Comparison of ENCODE assay signal across 19 mouse cellular contexts in the genomic region with DNA sequence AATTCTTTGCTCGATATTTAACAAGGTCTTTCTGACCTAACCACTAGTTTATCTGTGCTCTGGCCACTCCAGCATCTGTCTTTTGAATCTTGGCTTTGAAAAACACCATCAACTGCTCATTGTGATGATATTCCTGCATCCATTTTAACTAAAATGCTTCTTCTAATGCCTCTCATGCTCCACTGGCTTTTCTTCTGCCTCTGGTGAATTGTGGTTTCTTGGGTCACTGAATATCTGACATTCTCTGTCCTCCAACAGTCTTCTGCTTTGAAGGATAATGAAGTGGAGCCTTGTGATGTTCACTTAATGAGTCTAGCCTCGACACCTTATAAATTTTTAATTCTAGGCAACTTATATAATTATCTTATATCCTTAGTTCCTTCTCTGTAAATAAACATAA.
"Had no signal": no experiment of that assay in that cellular context is flagged by ENCODE, and none has a peak within 500 bp of the region (broad histone marks: within the 10 kb centered on the region; RNA-seq: fewer than 3 reads in every experiment).

No protein-coding gene starts in this region.

- H3K4me1 ChIP-seq: liver, embryonic 15.5 days; lung, embryonic 15.5 days; megakaryocyte, embryonic 14.5 days; midbrain, embryonic 13.5 days; midbrain, embryonic 15.5 days; neural tube, embryonic 12.5 days; stomach, embryonic 15.5 days had no signal

- DNase-seq: liver, postnatal 0 days; lung, adult 2 months; lung, postnatal 14 days; lung, postnatal 36 days; right cerebral cortex, postnatal 14 days; thymus, adult 2 months; thymus, postnatal 14 days; thymus, postnatal 36 days had no signal

- H3K4me3 ChIP-seq: liver, embryonic 15.5 days; lung, embryonic 15.5 days; megakaryocyte, embryonic 14.5 days; midbrain, embryonic 13.5 days; midbrain, embryonic 15.5 days; neural tube, embryonic 12.5 days; stomach, embryonic 15.5 days had no signal

- H3K4me2 ChIP-seq: liver, embryonic 15.5 days; lung, embryonic 15.5 days; midbrain, embryonic 11.5 days; midbrain, embryonic 13.5 days; midbrain, embryonic 15.5 days; neural tube, embryonic 12.5 days; stomach, embryonic 15.5 days had no signal

- H3K27me3 ChIP-seq: liver, embryonic 15.5 days; lung, embryonic 15.5 days; megakaryocyte, embryonic 14.5 days; midbrain, embryonic 13.5 days; midbrain, embryonic 15.5 days; neural tube, embryonic 12.5 days; stomach, embryonic 15.5 days had no signal

- H3K9ac ChIP-seq: liver, embryonic 15.5 days; liver, postnatal 0 days; lung, embryonic 15.5 days; midbrain, embryonic 13.5 days; midbrain, embryonic 15.5 days; neural tube, embryonic 12.5 days; stomach, embryonic 15.5 days had no signal

- H3K27ac ChIP-seq: liver, embryonic 15.5 days; lung, embryonic 15.5 days; macrophage; midbrain, embryonic 13.5 days; midbrain, embryonic 15.5 days; neural tube, embryonic 12.5 days; stomach, embryonic 15.5 days; stomach, postnatal 0 days had no signal

- ATAC-seq: liver, postnatal 0 days; lung, postnatal 0 days; midbrain, embryonic 13.5 days; midbrain, embryonic 15.5 days had no signal

- H3K9me3 ChIP-seq: liver, embryonic 15.5 days; lung, embryonic 15.5 days; megakaryocyte, embryonic 14.5 days; midbrain, embryonic 13.5 days; midbrain, embryonic 15.5 days; neural tube, embryonic 12.5 days; stomach, embryonic 15.5 days had no signal

- H3K36me3 ChIP-seq: liver, embryonic 15.5 days; lung, embryonic 15.5 days; midbrain, embryonic 13.5 days; midbrain, embryonic 15.5 days; neural tube, embryonic 12.5 days; stomach, embryonic 15.5 days had no signal
